Mouse (Mus musculus): ENCODE data around the gene E130208F15Rik. TPM values are rescaled to one million over a fixed set of nuclear protein-coding genes. Genes with fewer than 3 reads are reported as not detected.

Gene E130208F15Rik
- 4.3 to 7.0 TPM (median 5.0 TPM) in 4 replicates for total RNA-seq (2023; ENCODE audit: inconsistent age)

DNA sequence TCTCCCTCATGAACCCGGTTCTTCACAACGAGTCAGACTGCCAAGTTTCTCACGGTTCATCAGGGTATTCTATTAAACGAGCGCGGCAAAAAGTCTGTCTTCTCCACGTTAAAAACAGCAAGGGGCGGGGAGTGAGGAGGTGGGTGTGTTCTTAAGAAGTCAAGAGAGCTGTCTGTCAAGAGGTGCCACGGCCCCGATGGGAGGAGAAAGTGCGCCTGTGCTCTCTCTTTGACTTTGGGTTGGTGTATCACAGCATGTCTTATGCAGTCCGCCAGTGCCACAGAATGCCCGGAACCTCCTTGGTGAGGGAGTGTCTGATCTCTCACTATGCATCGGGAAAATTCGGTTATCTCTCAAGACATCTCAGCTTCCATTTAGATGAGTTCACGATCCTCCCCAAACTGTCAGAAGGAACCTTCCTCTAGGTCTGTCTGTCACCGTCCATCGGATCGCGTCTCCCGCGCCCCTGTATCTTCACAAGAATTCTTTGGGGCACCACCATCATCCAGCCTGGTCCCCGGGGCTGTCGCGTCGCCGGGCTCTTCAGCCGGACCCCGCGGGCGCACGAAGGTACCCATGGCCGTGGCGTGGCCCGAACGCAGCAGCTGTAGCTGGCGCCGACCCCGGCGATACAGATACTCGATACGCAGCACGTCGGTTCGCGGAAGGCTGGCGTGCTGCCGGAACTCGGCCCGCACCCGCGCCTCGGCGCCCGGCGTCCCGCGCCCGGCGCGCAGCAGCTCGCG is at the start of gene E130208F15Rik:
Gene E130208F15Rik (plus strand): TSS at position 202 of the 746 bp plus-strand sequence.

DNA sequence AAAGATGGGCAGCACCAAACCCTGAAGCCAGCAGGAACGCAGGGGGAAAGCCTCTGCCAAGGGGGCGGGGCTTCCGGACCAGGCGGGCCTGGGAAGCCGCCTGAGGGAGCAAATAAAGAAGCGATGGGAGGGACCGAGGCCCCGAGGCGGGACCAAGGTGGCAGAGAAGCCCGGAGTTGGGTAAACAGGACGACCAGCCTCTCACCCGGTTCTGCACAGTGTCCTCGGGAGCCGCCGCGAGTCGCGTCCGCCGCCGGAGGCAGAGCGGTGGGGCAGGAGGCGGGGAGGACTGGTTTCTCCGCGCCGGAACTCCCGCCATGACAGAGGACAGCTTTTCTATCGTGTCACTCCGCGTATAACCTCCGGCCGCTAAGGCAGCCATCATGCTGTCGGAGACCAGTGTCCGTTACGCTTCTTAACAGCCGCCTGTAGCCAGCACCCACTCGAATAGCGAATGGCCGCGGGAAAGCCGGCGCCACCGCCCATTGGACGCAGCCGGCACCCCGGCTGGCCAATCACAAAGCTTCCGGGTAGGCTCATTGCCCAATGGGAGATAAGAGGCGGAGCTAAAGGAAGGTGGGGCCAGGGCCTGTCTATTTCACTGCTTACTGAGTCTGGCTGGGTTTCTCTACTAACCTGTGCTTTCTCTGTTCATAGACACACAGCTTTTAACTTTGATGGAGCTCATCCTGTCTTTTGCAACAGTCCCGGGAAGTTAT is 41.4 kb upstream of the E130208F15Rik start, which contains the start of the genes Thap8 and Wdr62:
Gene Thap8 (plus strand): TSS at position 144 of the 719 bp plus-strand sequence.
Gene Wdr62 (minus strand): TSS at position 469 of the 719 bp plus-strand sequence.

DNA sequence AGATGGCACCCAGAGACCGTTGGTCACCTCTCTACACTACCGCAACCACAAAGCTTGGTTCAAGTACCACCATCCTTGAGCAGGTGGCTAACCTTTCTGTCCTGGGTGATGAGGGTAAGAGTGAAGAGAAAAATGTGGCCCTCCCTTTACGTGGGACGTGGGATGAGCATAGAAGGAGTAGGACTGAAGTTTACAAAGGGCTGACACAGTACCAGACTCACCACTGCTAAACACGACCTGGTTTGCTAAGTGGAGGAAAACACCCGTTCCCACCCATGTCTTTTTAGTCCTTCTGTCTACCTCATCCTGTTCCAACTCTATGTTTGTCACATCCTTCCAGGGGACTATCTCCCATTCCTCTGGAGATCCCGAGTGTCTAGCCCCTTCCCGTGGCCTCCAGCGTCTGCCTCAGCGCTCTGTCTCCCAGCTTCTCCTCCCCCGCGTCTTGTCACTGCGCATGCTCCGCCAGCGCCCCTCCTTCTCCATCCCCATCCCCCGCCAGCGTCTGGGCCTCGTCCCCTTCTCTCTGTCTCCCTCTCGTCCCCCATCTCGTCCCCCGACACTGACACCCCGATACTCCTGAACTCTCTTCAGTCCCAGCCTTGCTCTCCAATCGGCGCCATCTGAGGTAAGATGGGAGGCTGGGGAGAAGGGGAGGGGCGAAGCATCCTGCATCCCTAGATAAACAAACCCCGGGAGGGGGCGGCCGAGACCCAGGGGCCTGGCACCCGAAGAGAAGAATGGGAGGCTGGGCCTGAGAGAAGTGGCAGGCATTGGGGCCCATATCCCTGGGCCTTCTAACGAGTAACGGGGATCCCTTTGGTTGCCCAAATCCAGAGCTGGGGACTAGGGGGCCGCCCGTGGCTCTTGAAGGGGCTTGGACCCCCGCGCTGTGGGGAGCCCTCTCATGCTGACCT is 30.1 kb upstream of the E130208F15Rik start, which contains the start of gene Clip3:
Gene Clip3 (plus strand): TSS at position 514 of the 917 bp plus-strand sequence.

DNA sequence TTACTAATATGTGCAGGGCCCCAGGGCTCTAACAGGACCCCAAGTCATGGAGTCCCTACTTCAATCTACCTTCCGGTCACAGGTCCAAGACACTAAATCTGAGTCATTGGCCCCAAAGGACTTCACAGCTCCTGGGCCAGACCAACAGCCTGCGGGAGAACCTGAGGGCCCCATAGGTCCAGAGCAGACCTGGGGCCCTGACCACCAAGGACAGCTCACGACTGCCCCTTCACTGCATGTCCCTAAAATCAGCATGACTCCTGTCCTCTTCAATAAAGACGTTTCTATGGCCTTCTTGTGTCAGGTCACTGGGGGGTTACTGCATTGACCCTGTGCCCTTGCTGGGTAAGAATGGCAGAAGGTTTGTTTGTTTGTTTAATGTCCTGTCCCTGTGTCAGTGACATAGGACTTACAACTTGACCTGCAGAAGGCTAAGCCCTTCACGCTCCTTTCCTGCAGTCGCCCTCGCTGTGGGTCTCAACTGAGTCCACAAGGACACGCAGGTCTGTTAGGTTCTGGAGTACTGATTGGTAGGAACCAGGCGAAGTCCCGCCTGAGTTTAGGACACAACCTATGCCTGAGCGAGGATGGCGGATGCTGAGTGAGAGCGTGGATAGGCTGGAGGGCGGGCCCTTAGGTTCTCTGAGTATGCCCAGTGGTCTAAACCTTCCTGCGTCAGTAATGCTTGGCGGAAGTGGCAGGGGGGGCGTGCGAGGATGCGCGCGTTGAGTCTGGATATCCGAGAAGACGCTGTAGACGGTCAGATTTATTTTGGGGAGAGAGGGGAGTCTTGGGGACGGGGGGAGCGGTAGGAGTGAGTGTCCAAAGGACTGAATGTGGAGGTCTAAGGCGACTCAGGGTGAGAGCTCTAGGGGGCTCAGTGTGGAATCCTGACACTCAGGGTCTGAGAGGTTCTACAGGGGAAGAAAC is 13.2 kb upstream of the E130208F15Rik start, which contains the start of gene Alkbh6:
Gene Alkbh6 (plus strand): TSS at position 642 of the 930 bp plus-strand sequence.

DNA sequence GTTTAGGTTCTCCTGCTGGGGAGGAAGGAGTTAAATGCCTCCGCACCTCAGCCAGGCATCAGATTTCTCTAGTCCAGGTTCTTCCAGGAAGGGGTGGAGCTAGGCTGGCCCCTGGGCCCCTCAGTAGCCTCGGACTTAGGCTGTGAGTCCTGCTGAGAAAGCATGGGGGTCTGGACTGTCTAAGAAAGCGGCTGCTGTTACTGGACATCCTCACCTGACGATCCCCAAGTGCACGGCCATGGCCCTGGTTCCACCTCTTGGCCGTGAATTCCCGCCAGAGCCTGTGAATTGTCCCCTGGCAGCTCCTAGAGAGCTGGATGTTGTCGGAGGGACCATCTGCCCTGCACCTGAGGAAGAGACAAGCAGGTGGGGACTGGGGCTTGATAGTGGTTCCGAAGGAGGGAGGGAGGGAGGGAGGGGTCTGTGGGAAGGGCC is 6.8 kb upstream of the E130208F15Rik start, which contains the start of gene Syne4:
Gene Syne4 (plus strand): TSS at position 87 of the 435 bp plus-strand sequence.

DNA sequence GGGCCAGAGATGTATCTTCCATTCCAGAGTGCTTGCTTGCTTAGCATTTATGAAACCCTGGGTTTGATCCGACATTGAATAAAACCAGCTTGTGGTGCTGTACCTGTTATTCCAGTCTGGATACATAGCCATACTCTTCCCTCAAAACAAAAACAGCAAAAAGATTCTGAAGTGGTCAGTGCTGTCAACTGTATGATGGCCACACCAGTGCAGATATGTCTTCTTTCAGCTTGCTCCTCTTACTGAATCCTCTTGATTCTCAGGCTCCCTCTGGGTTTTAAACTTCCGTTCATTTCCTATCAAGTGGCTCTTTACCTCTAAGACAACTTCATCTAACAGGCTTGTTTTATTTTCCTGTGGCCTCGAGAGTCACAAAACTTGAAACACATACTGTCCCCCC is 2.3 kb downstream of the E130208F15Rik start, which contains the start of gene Sdhaf1:
Gene Sdhaf1 (minus strand): TSS at position 101 of the 400 bp plus-strand sequence.

DNA sequence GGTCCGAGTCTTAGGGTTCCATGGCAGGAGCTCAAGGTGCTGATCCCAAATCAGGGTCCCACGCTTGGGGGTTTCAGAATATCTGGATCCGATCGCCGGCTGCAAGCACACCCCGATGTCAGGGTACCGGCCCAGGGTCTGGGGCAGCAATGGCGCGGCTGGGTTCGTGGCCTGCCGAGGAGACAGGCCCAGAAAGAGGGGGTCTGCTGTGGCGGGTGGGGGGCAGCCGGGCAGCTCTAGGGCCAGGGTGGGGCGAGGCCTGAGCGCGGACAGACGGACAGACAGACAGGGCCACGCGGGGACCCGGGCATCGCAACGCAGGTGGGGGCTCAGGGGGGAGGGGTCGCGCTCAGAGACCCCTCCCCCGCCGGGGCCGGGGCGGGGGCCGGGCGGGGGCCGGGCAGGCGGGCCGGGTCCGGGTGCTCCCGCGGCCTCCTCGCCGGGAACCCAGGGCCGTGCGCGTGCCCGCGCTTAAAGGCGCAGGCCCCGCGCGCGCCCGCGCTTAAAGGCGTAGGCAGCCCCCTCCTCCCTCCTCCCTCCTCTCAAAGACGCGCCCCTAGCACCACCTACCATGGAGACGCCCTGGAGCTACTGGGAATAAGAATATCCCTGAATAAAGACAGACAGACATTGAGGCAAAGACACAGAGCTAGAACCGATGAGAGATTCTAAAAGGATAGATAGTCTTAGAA is 41.3 kb downstream of the E130208F15Rik start, which contains the start of gene Lrfn3:
Gene Lrfn3 (minus strand): TSS at position 121 of the 692 bp plus-strand sequence.

Other genes with a start within 250 kb of the E130208F15Rik start
- 4.2 to 7.9 TPM (median 5.0 TPM) in 4 replicates for gene Zfp82, start 248.8 kb upstream of the E130208F15Rik start, total RNA-seq (2023; ENCODE audit: inconsistent age)
- not detected in 4 replicates for gene Gm26920, start 231.3 kb upstream of the E130208F15Rik start, total RNA-seq (2023; ENCODE audit: inconsistent age)
- 5.3 to 7.5 TPM (median 5.8 TPM) in 4 replicates for gene Zfp566, start 231.2 kb upstream of the E130208F15Rik start, total RNA-seq (2023; ENCODE audit: inconsistent age)
- gene Zfp260, start 227.0 kb upstream of the E130208F15Rik start, total RNA-seq (2023; ENCODE audit: inconsistent age) = 23.6 to 31.7 TPM (median 26.5 TPM) in 4 replicates
- gene Zfp382, start 199.8 kb upstream of the E130208F15Rik start, total RNA-seq (2023; ENCODE audit: inconsistent age) = 14.6 to 20.9 TPM (median 16.3 TPM) in 4 replicates
- 41.7 to 52.0 TPM (median 46.8 TPM) in 4 replicates for gene Zfp146, start 152.0 kb upstream of the E130208F15Rik start, total RNA-seq (2023; ENCODE audit: inconsistent age)
- gene Cox7a1, start 137.6 kb upstream of the E130208F15Rik start, total RNA-seq (2023; ENCODE audit: inconsistent age) = 1.6 TPM in 1 of 4 replicates, not detected in the others
- 176 to 190 TPM (median 187 TPM) in 4 replicates for gene Capns1, start 122.9 kb upstream of the E130208F15Rik start, total RNA-seq (2023; ENCODE audit: inconsistent age)
- gene Polr2i, start 89.8 kb upstream of the E130208F15Rik start, total RNA-seq (2023; ENCODE audit: inconsistent age) = 33.3 to 43.1 TPM (median 37.9 TPM) in 4 replicates
- 30.3 to 41.6 TPM (median 35.2 TPM) in 4 replicates for gene Tbcb, start 89.5 kb upstream of the E130208F15Rik start, total RNA-seq (2023; ENCODE audit: inconsistent age)
- gene Ovol3, start 86.0 kb upstream of the E130208F15Rik start, total RNA-seq (2023; ENCODE audit: inconsistent age) = not detected in 4 replicates
- 1.1 to 2.1 TPM (median 1.7 TPM) in 4 replicates for gene Thap8, start 41.6 kb upstream of the E130208F15Rik start, total RNA-seq (2023; ENCODE audit: inconsistent age)
- 6.2 to 10.2 TPM (median 6.8 TPM) in 4 replicates for gene Wdr62, start 41.3 kb upstream of the E130208F15Rik start, total RNA-seq (2023; ENCODE audit: inconsistent age)
- not detected in 4 replicates for gene Clip3, start 30.0 kb upstream of the E130208F15Rik start, total RNA-seq (2023; ENCODE audit: inconsistent age)
- 78.4 to 86.3 TPM (median 81.5 TPM) in 4 replicates for gene Alkbh6, start 13.0 kb upstream of the E130208F15Rik start, total RNA-seq (2023; ENCODE audit: inconsistent age)
- gene Syne4, start 6.9 kb upstream of the E130208F15Rik start, total RNA-seq (2023; ENCODE audit: inconsistent age) = 6.4 to 7.9 TPM (median 6.8 TPM) in 4 replicates
- gene Sdhaf1, start 2.2 kb downstream of the E130208F15Rik start, total RNA-seq (2023; ENCODE audit: inconsistent age) = 17.6 to 23.6 TPM (median 21.4 TPM) in 4 replicates
- gene Lrfn3, start 41.0 kb downstream of the E130208F15Rik start, total RNA-seq (2023; ENCODE audit: inconsistent age) = not detected in 4 replicates
- 70.1 to 84.0 TPM (median 75.8 TPM) in 4 replicates for gene Tyrobp, start 92.0 kb downstream of the E130208F15Rik start, total RNA-seq (2023; ENCODE audit: inconsistent age)
- 39.7 to 48.5 TPM (median 46.1 TPM) in 4 replicates for gene Hcst, start 98.1 kb downstream of the E130208F15Rik start, total RNA-seq (2023; ENCODE audit: inconsistent age)
- gene Nfkbid, start 100.0 kb downstream of the E130208F15Rik start, total RNA-seq (2023; ENCODE audit: inconsistent age) = 301 to 337 TPM (median 313 TPM) in 4 replicates
- gene Aplp1, start 123.8 kb downstream of the E130208F15Rik start, total RNA-seq (2023; ENCODE audit: inconsistent age) = not detected in 4 replicates
- gene Kirrel2, start 135.9 kb downstream of the E130208F15Rik start, total RNA-seq (2023; ENCODE audit: inconsistent age) = not detected in 4 replicates
- not detected in 4 replicates for gene Nphs1, start 136.6 kb downstream of the E130208F15Rik start, total RNA-seq (2023; ENCODE audit: inconsistent age)
- not detected in 4 replicates for gene Prodh2, start 171.9 kb downstream of the E130208F15Rik start, total RNA-seq (2023; ENCODE audit: inconsistent age)
- 11.3 to 15.9 TPM (median 12.8 TPM) in 4 replicates for gene Arhgap33, start 213.3 kb downstream of the E130208F15Rik start, total RNA-seq (2023; ENCODE audit: inconsistent age)
- 1.6 to 3.7 TPM (median 2.0 TPM) in 4 replicates for gene Hspb6, start 230.4 kb downstream of the E130208F15Rik start, total RNA-seq (2023; ENCODE audit: inconsistent age)
- gene Proser3, start 230.6 kb downstream of the E130208F15Rik start, total RNA-seq (2023; ENCODE audit: inconsistent age) = 11.8 to 20.0 TPM (median 14.2 TPM) in 4 replicates
- gene Lin37, start 238.1 kb downstream of the E130208F15Rik start, total RNA-seq (2023; ENCODE audit: inconsistent age) = 38.2 to 49.8 TPM (median 44.0 TPM) in 4 replicates
- 98.1 to 127 TPM (median 108 TPM) in 4 replicates for gene U2af1l4, start 241.6 kb downstream of the E130208F15Rik start, total RNA-seq (2023; ENCODE audit: inconsistent age)
- gene Gm49396, start 241.6 kb downstream of the E130208F15Rik start, total RNA-seq (2023; ENCODE audit: inconsistent age) = 9.7 to 14.5 TPM (median 10.9 TPM) in 4 replicates
- 130 to 155 TPM (median 145 TPM) in 4 replicates for gene Psenen, start 241.9 kb downstream of the E130208F15Rik start, total RNA-seq (2023; ENCODE audit: inconsistent age)
- 7.7 to 12.0 TPM (median 8.8 TPM) in 4 replicates for gene Igflr1, start 243.7 kb downstream of the E130208F15Rik start, total RNA-seq (2023; ENCODE audit: inconsistent age)

All from B cell, adult (primary cell).